Mouse (Mus musculus) embryonic facial prominence, embryonic 12.5 days (tissue): ENCODE measurements around the gene Cd47. TPM values are rescaled to one million over a fixed set of nuclear protein-coding genes. Genes with fewer than 3 reads are reported as not detected.
A peak's percentile ranks its signal among the peaks of the same experiment; 100 is the strongest.
"Not testable (repeated sequence)": the region's sequence is repeated elsewhere in the genome, so short reads cannot be mapped to it uniquely, and the experiment has no call there.

Experiments
- ATAC-seq: fragments of 200-750 bp; cut with Nextera tagmentation; 2 replicates; pipeline ENCODE4 v1.8.0; 2017; ENCODE audit not compliant: insufficient number of reproducible peaks, insufficient read depth, low FRiP score, low TSS enrichment
- H3K27ac ChIP-seq: fragments of 300-500 bp; sonication (generic); 2 replicates; pipeline ENCODE4 v1.5.1; 2016; ENCODE audit warnings: mild to moderate bottlenecking
- H3K27me3 ChIP-seq: fragments of 300-500 bp; sonication (generic); 2 replicates; pipeline ENCODE4 v1.6.1; 2016; ENCODE audit warnings: mild to moderate bottlenecking, moderate library complexity
- H3K36me3 ChIP-seq: fragments of 300-500 bp; sonication (generic); 2 replicates; pipeline ENCODE4 v1.6.1; 2016; ENCODE audit warnings: mild to moderate bottlenecking
- H3K4me1 ChIP-seq: fragments of 300-500 bp; sonication (generic); 2 replicates; pipeline ENCODE4 v1.6.1; 2016
- H3K4me2 ChIP-seq: fragments of 300-500 bp; sonication (generic); replicated peaks from 2 replicates; pipeline ENCODE4 v1.6.1; 2016; ENCODE audit warnings: mild to moderate bottlenecking, moderate library complexity
- H3K4me3 ChIP-seq: fragments of 300-500 bp; sonication (generic); 2 replicates; pipeline ENCODE4 v1.5.1; 2016; ENCODE audit warnings: mild to moderate bottlenecking
- H3K9ac ChIP-seq: fragments of 300-500 bp; sonication (generic); 2 replicates; pipeline ENCODE4 v1.6.1; 2016; ENCODE audit warnings: mild to moderate bottlenecking, moderate library complexity
- H3K9me3 ChIP-seq: fragments of 300-500 bp; sonication (generic); 2 replicates; pipeline ENCODE4 v1.6.1; 2016; ENCODE audit warnings: mild to moderate bottlenecking, moderate library complexity
- WGBS: fragments of 180-500 bp; shearing (Covaris S2); methylation state at CpG from one replicate; pipeline ENCODE4 v1.1.7; 2016; 5-methylcytosine and 5-hydroxymethylcytosine counted together
- polyA plus RNA-seq: library from polyadenylated mRNA; unstranded; fragments of >200 nt; fragmentation: Nextera tagmentation; extraction: Ambion mirVana; gene quantifications from 2 replicates; pipeline ENCODE4 v1.2.1, GENCODE M21; 2016

Gene Cd47
- polyA plus RNA-seq, 1 experiment from 2014 or later, result 59.8 TPM

GRCm38 (mm10) chr16:49812821-49813616 lies 12.7 kb downstream of the Cd47 start:
- peak; percentile 59; the same call in 1 of the 2 replicates for ATAC-seq
- Histone ChIP-seq H3K4me3 (no peak overlapping the region), H3K36me3 (no peaks in the 10 kb centered on the region), H3K4me1 (0 out of 2 replicates have a peak, but pooled peaks cover 5% of the 10 kb centered on the region), H3K27me3 (no peaks in the 10 kb centered on the region), H3K9me3 (no peaks in the 10 kb centered on the region), H3K4me2 (no peak overlapping the region), H3K9ac (no peak overlapping the region), H3K27ac (no peak overlapping the region)
- WGBS, result 25% methylated on average over 10 of the region's 10 CpGs

DNA sequence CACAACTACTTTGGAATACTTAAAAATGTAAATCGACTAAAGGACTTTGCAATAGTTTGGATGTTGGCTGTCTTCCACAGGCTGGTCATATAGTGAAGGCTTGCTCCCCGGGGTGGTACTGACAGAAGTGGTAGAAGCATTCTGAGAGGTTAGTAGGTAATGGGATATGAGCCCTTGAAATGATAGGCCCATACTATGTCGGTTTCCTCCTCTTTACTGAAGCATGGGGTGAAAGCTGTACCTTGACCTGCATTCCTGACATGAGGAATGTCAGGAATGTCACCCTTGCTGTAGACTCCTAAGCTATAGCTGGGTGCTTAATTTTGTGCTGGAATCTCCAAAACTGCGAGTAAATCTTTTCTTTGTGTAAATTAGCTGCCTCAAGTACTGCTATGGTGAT lies 14.1 kb downstream of the Cd47 start:
- Histone ChIP-seq H3K27ac (no peak overlapping the region), H3K4me1 (0 out of 2 replicates have a peak, but pooled peaks cover 5% of the 10 kb centered on the region), H3K36me3 (no peaks in the 10 kb centered on the region), H3K4me2 (no peak overlapping the region), H3K4me3 (no peak overlapping the region), H3K27me3 (no peaks in the 10 kb centered on the region), H3K9me3 (no peaks in the 10 kb centered on the region), H3K9ac (no peak overlapping the region)
- no peak for ATAC-seq
- whole genome bisulfite sequencing, result 50% methylated on average over 4 of the region's 4 CpGs

GRCm38 (mm10) chr16:49816889-49817288 lies 16.6 kb downstream of the Cd47 start:
- H3K4me2 ChIP-seq, result no peak overlapping the region
- 87% methylated on average over 3 of the region's 3 CpGs for WGBS
- H3K27me3 ChIP-seq, result no peaks in the 10 kb centered on the region
- H3K36me3 ChIP-seq, result no peaks in the 10 kb centered on the region
- H3K9me3 ChIP-seq, result no peaks in the 10 kb centered on the region
- 0 out of 2 replicates have a peak, but pooled peaks cover 5% of the 10 kb centered on the region for H3K4me1 ChIP-seq
- ATAC-seq, result no peak
- H3K4me3 ChIP-seq, result no peak overlapping the region
- no peak overlapping the region for H3K9ac ChIP-seq
- H3K27ac ChIP-seq, result no peak overlapping the region

GRCm38 (mm10) chr16:49818146-49818545 lies 17.8 kb downstream of the Cd47 start:
- ATAC-seq, result no peak
- 70% methylated on average over 5 of the region's 5 CpGs for WGBS
- no peak overlapping the region for H3K4me3 ChIP-seq

GRCm38 (mm10) chr16:49818627-49819026 lies 18.3 kb downstream of the Cd47 start:
- Histone ChIP-seq H3K9ac (no peak overlapping the region), H3K27me3 (no peaks in the 10 kb centered on the region), H3K4me1 (no peaks in the 10 kb centered on the region), H3K9me3 (no peaks in the 10 kb centered on the region), H3K4me3 (no peak overlapping the region), H3K4me2 (no peak overlapping the region), H3K27ac (no peak overlapping the region), H3K36me3 (no peaks in the 10 kb centered on the region)
- WGBS, result 32% methylated on average over 6 of the region's 6 CpGs
- no peak for ATAC-seq

More at GRCm38 (mm10) chr16:49818146-49818545, 17.8 kb downstream of the Cd47 start:
- Histone ChIP-seq H3K27ac (no peak overlapping the region), H3K9ac (no peak overlapping the region), H3K9me3 (no peaks in the 10 kb centered on the region), H3K36me3 (no peaks in the 10 kb centered on the region), H3K4me2 (no peak overlapping the region), H3K4me1 (no peaks in the 10 kb centered on the region), H3K27me3 (no peaks in the 10 kb centered on the region)

DNA sequence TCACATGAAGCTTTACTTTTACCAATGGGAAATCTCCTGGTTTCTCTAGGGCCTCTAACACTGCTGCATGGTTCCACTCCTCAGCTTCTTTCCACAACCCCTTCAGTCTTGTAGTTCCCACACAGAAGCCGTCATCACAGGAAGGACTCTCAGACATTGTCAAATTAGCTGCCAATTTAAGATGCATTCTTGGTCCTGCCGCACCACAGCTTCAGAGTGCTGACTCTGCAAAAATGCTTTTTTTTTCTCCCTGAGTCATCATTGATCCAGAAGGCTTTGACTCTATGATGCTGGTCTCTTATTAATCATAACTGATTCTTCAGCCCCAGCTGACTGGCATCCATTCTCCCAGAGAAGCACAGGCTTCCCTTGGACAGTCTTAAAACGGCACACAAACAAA lies 19.2 kb downstream of the Cd47 start:
- Histone ChIP-seq H3K27ac (no peak overlapping the region), H3K4me1 (no peaks in the 10 kb centered on the region), H3K36me3 (no peaks in the 10 kb centered on the region), H3K4me3 (no peak overlapping the region), H3K27me3 (no peaks in the 10 kb centered on the region), H3K9me3 (no peaks in the 10 kb centered on the region), H3K4me2 (no peak overlapping the region), H3K9ac (no peak overlapping the region)
- 63% methylated on average over 3 of the region's 3 CpGs for WGBS
- no peak for ATAC-seq

DNA sequence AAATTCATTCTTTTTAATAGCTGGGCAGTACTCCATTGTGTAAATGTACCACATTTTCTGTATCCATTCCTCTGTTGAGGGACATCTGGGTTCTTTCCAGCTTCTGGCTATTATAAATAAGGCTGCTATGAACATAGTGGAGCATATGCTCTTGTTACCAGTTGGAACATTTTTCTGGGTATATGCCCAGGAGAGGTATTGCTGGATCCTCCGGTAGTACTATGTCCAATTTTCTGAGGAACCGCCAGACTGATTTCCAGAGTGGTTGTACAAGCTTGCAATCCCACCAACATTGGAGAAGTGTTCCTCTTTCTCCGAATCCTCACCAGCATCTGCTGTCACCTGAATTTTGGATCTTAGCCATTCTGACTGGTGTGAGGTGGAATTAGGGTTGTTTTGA lies 30.6 kb downstream of the Cd47 start:
- 96% methylated on average over 3 of the region's 3 CpGs for WGBS
- not testable (repeated sequence) for ATAC-seq, H3K27ac ChIP-seq, H3K9ac ChIP-seq, H3K4me2 ChIP-seq, H3K9me3 ChIP-seq, H3K4me1 ChIP-seq, H3K36me3 ChIP-seq, H3K4me3 ChIP-seq, H3K27me3 ChIP-seq

GRCm38 (mm10) chr16:49832339-49832738 lies 32.0 kb downstream of the Cd47 start:
- Histone ChIP-seq H3K4me2 (no peak overlapping the region), H3K27ac (no peak overlapping the region), H3K9me3 (no peaks in the 10 kb centered on the region), H3K9ac (no peak overlapping the region), H3K4me3 (no peak overlapping the region), H3K4me1 (no peaks in the 10 kb centered on the region), H3K36me3 (no peaks in the 10 kb centered on the region), H3K27me3 (no peaks in the 10 kb centered on the region)
- ATAC-seq, result no peak
- 68% methylated on average over 3 of the region's 3 CpGs for WGBS

- no peak overlapping the region for H3K27ac ChIP-seq
- no peaks in the 10 kb centered on the region for H3K27me3 ChIP-seq
- H3K9ac ChIP-seq, result no peak overlapping the region
- no peaks in the 10 kb centered on the region for H3K9me3 ChIP-seq
- H3K36me3 ChIP-seq, result no peaks in the 10 kb centered on the region
- H3K4me3 ChIP-seq, result no peak overlapping the region
- H3K4me2 ChIP-seq, result no peak overlapping the region
- no peaks in the 10 kb centered on the region for H3K4me1 ChIP-seq
- 44% methylated on average over 4 of the region's 4 CpGs for WGBS
- ATAC-seq, result no peak
Measured at GRCm38 (mm10) chr16:49834130-49834693, 33.9 kb downstream of the Cd47 start.

DNA sequence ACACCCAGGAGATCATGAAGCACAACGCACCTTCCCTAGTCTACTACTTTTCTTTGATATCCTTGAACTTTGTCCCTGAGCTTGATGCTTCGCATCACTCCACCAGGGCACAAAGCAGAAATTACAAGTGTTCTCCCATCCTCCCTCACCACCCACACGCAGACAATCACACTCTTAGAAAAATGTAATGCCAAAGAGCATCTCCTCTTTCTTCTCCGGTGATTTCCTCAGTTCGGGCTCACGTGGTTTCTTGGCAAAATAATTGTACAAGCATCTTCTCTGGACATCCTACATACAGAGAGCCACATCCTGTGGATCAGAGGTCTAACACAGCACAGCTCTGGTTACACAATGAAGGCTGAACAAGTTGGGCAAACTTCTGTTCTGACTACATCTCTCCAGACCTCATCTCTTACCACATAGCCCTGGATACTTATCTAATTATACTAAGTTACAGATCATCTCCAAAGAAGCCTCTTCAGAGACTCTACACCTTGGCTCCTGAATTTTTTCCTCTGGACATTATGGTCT lies 36.4 kb downstream of the Cd47 start:
- no peak overlapping the region for H3K4me2 ChIP-seq
- WGBS, result 88% methylated on average over 6 of the region's 6 CpGs
- no peaks in the 10 kb centered on the region for H3K36me3 ChIP-seq
- H3K9me3 ChIP-seq, result no peaks in the 10 kb centered on the region
- no peaks in the 10 kb centered on the region for H3K4me1 ChIP-seq
- H3K27me3 ChIP-seq, result no peaks in the 10 kb centered on the region
- no peak overlapping the region for H3K9ac ChIP-seq
- no peak for ATAC-seq
- no peak overlapping the region for H3K27ac ChIP-seq
- no peak overlapping the region for H3K4me3 ChIP-seq

- Histone ChIP-seq H3K27ac (no peak overlapping the region), H3K4me1 (no peaks in the 10 kb centered on the region), H3K9ac (no peak overlapping the region), H3K27me3 (no peaks in the 10 kb centered on the region), H3K4me3 (no peak overlapping the region), H3K9me3 (no peaks in the 10 kb centered on the region), H3K4me2 (no peak overlapping the region), H3K36me3 (no peaks in the 10 kb centered on the region)
- WGBS, result 86% methylated on average over 6 of the region's 6 CpGs
- ATAC-seq, result no peak
Measured at GRCm38 (mm10) chr16:49838923-49839322, 38.6 kb downstream of the Cd47 start.
